Mouse (Mus musculus) testis, adult 2 months (tissue): ENCODE results near the gene Mdfic. TPM values are rescaled to one million over a fixed set of nuclear protein-coding genes. Genes with fewer than 3 reads are reported as not detected.

Experiments used
- H3K27ac ChIP-seq: fragments of 200-500 bp; 2 replicates; pipeline ENCODE4 v1.5.1; 2012; ENCODE audit warnings: low read depth, low read length; ENCODE audit not compliant: control insufficient read depth, insufficient read depth
- H3K27me3 ChIP-seq: fragments of 200-500 bp; 2 replicates; pipeline ENCODE4 v1.6.1; 2012; ENCODE audit warnings: mild to moderate bottlenecking, low read length, moderate library complexity; ENCODE audit not compliant: control insufficient read depth, insufficient read depth
- H3K36me3 ChIP-seq: fragments of 200-500 bp; 2 replicates; pipeline ENCODE4 v1.6.1; 2012; ENCODE audit warnings: mild to moderate bottlenecking, low read length; ENCODE audit not compliant: control insufficient read depth, insufficient read depth
- H3K4me1 ChIP-seq: fragments of 200-500 bp; 2 replicates; pipeline ENCODE4 v1.6.1; 2012; ENCODE audit warnings: low read length; ENCODE audit not compliant: control insufficient read depth, insufficient read depth
- H3K4me3 ChIP-seq: fragments of 200-500 bp; 2 replicates; pipeline ENCODE4 v1.5.1; 2012; ENCODE audit warnings: low read depth, mild to moderate bottlenecking, low read length, moderate library complexity, mixed read lengths; ENCODE audit not compliant: control insufficient read depth
- CTCF ChIP-seq: fragments of 200-500 bp; IDR thresholded peaks from 2 replicates; pipeline ENCODE4 v1.5.1; 2012; ENCODE audit warnings: low read depth, mild to moderate bottlenecking, inconsistent platforms, low read length, moderate library complexity; ENCODE audit not compliant: control insufficient read depth, insufficient read depth, insufficient replicate concordance
- POLR2A ChIP-seq: fragments of 200-500 bp; IDR thresholded peaks from 2 replicates; pipeline ENCODE4 v1.6.1; 2012; ENCODE audit warnings: low read depth, mild to moderate bottlenecking, inconsistent platforms, low read length, moderate library complexity; ENCODE audit not compliant: control insufficient read depth
- polyA plus RNA-seq: library from polyadenylated mRNA; depleted of rRNA; stranded (reverse); fragments of >200 nt; gene quantifications from 2 replicates; pipeline ENCODE4 v1.2.3, GENCODE M21; 2012

Gene Mdfic
- polyA plus RNA-seq, 1 experiment, result 0.65 TPM

DNA sequence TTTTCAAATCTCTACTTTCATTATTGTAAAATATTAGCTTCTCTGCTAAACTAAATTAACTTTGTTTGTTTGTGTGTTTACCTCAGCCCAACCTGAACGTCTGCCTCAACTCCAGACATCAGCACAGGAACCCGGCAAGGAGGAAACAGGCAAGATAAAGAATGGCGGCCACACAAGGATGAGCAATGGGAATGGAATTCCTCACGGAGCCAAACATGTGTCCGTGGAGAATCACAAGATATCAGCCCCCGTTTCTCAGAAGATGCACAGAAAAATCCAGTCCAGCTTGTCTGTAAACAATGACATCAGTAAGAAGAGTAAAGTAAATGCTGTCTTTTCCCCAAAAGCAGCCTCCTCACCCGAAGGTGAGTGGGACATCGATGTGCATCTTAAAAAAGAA, 49.7 kb downstream of the Mdfic start:
- TF ChIP-seq POLR2A (no peak), CTCF (no peak)
- no peaks in the 10 kb centered on the region for H3K36me3 ChIP-seq
- no peaks in the 10 kb centered on the region for H3K27me3 ChIP-seq
- no peak overlapping the region for H3K27ac ChIP-seq
- no peak overlapping the region for H3K4me3 ChIP-seq
- no peaks in the 10 kb centered on the region for H3K4me1 ChIP-seq

DNA sequence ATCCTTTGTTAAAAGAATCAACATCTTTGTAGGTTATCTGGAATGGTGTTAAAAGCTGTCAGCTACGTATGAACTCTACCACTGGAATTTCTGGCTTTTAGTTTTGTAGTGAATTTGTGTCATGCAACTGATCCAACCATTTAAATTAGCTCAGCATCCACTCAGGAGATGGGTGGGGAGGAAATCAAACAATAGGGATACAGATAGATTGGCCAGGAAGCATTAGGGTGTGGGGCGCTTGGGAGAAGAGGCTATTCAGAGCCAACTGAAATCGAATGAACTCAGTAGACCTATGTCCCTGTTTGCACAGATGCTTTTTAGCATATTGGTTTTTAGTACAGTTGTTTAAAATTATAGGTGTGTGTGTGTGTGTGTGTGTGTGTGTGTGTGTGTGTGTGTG, 56.6 kb downstream of the Mdfic start:
- H3K36me3 ChIP-seq, result no peaks in the 10 kb centered on the region
- no peak overlapping the region for H3K27ac ChIP-seq
- H3K4me1 ChIP-seq, result no peaks in the 10 kb centered on the region
- H3K27me3 ChIP-seq, result no peaks in the 10 kb centered on the region
- H3K4me3 ChIP-seq, result no peak overlapping the region
- no peak for TF ChIP-seq POLR2A
- no peak for TF ChIP-seq CTCF

DNA sequence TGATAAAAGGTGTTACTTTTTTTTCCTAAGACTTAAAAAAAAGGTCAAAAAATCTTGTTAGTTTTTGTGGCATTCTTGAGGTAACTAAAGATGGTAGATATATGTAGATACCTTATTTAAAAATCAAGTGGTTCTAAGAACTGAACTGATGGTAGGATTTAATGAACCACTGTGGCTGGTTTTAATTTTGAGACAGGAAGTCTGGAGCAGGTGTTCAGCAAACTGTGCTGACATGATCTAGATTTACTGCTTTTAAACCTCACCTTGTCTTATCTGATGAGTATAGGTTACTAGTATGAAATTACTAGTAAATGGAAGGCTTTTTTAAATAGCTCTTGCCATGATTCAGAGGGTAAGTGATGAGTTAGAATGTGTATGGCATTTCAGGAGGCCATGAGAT, 59.7 kb downstream of the Mdfic start:
- Histone ChIP-seq H3K36me3 (no peaks in the 10 kb centered on the region), H3K27me3 (no peaks in the 10 kb centered on the region), H3K4me3 (no peak overlapping the region), H3K4me1 (no peaks in the 10 kb centered on the region), H3K27ac (no peak overlapping the region)
- TF ChIP-seq POLR2A (no peak), CTCF (no peak)

DNA sequence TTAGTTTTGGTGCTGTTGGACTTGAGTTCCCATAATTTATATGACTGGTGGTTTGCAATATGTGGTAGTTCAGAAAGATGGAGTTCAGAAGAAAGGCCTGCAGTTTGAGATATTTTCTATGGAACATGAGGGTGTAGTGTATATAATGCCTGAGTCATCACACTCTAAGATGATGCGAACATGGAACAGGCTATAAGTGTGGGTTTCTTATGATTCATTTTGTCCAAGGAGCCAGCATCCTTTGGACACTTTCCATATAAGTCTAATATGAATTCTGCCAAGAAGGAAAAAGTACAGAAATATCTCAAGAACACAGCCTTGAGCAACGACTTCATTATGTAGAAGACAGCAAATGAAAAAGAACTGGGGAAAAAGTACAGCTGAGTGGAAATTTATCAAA, 60.2 kb downstream of the Mdfic start:
- no peaks in the 10 kb centered on the region for H3K36me3 ChIP-seq
- no peak overlapping the region for H3K27ac ChIP-seq
- H3K4me1 ChIP-seq, result no peaks in the 10 kb centered on the region
- TF ChIP-seq CTCF, result no peak
- H3K27me3 ChIP-seq, result no peaks in the 10 kb centered on the region
- no peak overlapping the region for H3K4me3 ChIP-seq

DNA sequence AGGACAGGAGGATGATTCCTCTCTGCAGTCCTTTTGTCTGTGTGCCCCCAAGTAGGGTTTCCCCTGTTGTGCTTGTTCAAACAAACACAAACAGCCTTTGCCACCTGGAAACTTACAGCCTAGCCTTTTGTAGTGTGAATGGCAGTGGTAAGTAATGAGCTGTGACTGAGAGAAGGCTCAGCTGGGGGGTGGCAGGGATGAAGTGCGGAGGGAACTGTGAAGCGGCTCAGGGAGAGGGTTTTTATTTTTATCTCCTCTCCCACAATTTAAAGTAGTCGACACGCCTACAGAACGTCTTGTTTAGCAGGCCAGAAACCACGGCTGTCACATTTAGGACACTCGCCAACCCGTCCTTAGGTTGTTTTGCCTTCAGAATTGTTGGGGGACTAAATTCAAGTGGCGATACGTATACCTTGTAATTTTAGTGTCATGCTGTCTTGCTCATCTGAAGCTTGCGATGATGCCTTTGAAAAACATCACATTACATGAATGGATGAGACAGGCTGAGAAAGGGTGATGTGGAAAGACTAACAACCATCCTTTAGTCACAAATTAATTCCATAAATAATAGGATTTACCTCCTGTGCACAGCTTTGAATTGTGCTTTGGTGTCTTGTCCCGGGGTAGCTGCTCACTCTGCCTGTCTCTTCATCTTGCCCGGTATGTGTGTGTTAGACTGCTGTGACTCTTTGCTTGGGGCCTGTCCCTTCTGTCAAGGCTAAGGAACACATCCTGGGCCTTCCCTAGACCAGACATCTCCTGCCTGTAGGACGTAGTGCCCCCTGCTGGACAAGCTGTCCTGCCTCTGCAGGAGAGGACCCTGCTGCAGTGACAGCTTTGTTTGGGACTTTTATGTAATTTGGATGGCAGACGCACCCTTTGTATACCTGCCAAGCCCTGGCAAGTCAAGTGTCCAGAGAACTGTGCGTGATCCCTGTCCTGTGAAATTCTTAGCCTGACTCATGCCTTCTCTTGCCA, 69.4 kb downstream of the Mdfic start:
- Histone ChIP-seq H3K4me3 (no peak overlapping the region), H3K4me1 (no peaks in the 10 kb centered on the region), H3K36me3 (no peaks in the 10 kb centered on the region), H3K27me3 (no peaks in the 10 kb centered on the region), H3K27ac (no peak overlapping the region)
- TF ChIP-seq POLR2A (no peak), CTCF (peak; percentile 64; the same call in 1 of the 2 replicates)

DNA sequence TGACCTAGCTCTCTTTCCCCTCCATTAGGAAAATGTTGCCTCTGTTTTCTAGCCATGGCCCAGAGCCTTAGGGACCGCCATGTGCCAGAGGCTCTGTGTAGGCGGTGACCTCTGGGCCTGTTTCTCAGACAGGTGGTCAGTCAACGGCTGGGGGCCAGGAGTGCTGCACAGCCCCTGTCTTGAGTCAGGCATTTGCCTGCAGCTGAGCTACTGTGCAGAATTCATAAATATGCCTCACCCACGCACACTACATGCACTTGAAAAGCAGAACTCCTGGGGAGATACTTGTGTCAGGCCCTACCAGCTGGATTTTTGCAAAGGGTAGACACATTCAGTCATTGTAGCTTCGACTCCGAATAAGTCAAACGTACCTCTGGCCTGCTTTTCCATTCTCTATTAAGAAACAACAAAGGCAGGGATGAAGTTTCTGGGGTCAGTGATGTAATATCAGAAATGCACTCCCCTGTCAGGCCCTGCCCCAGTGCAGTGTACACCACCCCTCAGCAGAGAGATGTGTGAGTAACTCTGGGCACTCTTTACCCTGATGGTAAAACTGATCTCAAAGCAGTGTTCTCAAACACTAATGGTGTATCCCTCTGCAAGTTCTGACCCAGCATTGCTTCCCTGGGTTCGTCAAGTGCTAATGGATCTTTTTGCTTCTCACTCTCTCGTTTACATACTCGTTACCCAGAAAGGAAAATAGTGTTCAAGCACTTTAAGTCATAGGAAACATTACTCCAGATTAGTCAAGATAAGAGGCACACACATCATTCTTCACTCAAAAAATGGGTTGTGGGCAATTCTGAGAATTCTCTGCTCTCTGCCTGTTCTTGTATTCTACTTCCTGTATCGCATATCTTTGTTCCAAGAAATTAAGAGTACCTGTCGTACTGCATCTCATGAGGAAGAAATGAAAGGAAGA, 72.5 kb downstream of the Mdfic start:
- Histone ChIP-seq H3K36me3 (no peaks in the 10 kb centered on the region), H3K4me3 (no peak overlapping the region), H3K4me1 (no peaks in the 10 kb centered on the region), H3K27me3 (no peaks in the 10 kb centered on the region), H3K27ac (no peak overlapping the region)
- TF ChIP-seq POLR2A, result no peak
- TF ChIP-seq CTCF, result no peak

DNA sequence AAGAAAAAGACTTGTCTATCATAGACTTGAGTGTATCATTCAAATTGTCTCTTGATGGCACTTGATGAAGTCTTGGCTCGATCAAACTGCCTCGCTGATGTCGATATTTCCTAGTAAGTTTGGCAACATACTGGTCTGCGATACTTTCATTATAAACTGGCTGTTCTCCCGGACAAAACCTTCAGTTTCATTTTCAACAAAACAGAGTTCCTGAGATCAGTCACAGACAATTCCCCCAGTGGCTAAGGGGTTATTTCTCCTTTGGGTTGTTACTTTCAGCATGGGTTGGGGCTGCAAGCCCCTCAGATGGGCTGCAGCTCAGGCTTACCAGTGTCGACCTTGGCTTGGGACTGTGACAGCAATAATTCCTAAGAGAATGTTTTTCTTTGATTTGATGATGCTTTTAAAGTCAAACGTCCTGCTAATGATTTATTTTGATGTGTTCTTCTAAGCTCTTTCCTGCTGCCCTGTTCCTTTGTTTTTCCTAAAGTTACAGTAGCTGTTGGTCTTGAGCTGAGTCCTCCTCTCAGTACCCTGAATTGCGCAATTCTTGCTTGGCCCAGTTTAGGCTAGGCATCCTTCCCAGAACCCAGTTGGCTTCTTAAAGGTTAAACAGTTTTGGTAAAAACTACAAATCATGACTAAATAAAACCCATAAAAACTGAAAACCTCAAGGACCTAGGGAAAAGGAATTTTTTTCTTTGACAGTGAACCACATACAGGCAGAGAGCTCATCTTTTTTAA, 73.3 kb downstream of the Mdfic start:
- H3K27me3 ChIP-seq, result no peaks in the 10 kb centered on the region
- no peak overlapping the region for H3K4me3 ChIP-seq
- TF ChIP-seq POLR2A, result no peak
- no peak for TF ChIP-seq CTCF
- no peaks in the 10 kb centered on the region for H3K4me1 ChIP-seq
- H3K36me3 ChIP-seq, result no peaks in the 10 kb centered on the region
- no peak overlapping the region for H3K27ac ChIP-seq
